Mouse (Mus musculus) urinary bladder, postnatal 0 days (tissue): ENCODE results near the gene Catsperz. TPM values are rescaled to one million over a fixed set of nuclear protein-coding genes. Genes with fewer than 3 reads are reported as not detected.

Experiments used
- microRNA-seq: library from miRNA; unstranded; fragments of <30 nt; microRNA quantifications from one replicate; pipeline ENCODE4, GENCODE M21; 2016
- polyA plus RNA-seq: library from polyadenylated mRNA; unstranded; fragments of >200 nt; fragmentation: Nextera tagmentation; extraction: Ambion mirVana; gene quantifications from 2 replicates; pipeline ENCODE4 v1.2.1, GENCODE M21; 2015

The Catsperz gene
- 2.5 and 3.3 TPM in 2 replicates for polyA plus RNA-seq

DNA sequence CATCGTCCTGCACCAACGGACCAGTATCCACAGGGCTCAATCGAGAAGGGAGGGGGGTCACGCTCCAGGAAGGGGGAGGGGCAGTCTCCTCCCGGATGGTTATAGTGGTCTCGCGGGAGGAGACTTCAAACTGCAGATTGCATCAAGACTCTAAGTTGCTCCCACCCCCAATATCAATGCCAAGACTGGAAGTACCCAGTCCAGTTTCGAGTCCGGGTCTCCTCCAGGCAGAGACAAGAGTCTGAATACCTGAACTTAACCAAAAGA is at the start of gene Catsperz:
TSS of gene Catsperz (minus strand) at position 74 of the 267 bp plus-strand sequence.

DNA sequence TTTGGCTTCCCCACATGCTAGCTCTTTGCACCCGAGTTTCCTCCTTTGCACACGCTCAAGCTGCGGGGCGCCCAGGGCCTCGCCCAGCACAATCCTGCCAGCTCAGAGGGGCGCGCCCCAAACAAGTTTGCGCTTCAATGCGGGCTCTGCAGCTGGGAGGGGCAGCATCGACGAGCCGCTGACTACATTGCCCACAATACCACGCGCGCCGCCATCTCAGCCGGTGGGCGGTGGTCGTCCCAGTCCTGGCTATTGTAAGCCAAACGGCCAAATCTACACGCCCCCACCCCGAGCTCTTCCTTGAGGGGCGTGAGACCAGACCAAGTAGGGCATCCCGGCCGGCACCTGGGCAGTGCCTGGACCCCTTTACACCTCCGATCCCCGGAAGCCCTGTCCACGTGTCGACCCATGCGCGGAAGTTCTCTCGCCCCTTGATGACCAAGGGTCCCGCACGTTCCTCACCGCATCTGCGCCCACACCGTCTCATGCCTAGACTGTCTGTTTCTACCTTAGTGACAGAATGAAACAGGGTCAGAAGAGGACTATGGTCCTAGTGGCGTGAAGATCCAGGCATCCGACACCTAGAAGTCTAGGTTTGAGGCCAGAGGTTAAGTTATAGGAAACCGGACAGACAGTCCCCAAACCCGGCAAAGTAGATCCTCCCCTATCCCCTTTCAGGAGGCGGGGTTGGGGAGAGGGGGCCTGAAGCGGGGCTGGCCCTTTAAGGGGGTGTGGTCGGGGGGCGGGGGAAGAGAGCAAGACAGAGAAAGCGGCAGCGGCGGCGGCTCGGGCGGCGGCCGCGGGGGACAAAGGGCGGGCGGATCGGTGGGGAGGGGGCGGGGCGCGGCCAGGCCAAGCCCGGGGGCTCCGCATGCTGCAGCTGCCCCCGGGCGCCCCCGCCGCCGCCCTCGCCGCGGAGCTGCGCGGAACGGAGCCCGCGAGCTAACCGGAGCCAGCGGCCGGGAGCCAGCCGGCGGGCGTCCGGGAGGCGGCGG is 49.3 kb upstream of the Catsperz start, which contains the start of gene Ppp1r14b:
TSS of gene Ppp1r14b (plus strand) at position 758 of the 995 bp plus-strand sequence.

DNA sequence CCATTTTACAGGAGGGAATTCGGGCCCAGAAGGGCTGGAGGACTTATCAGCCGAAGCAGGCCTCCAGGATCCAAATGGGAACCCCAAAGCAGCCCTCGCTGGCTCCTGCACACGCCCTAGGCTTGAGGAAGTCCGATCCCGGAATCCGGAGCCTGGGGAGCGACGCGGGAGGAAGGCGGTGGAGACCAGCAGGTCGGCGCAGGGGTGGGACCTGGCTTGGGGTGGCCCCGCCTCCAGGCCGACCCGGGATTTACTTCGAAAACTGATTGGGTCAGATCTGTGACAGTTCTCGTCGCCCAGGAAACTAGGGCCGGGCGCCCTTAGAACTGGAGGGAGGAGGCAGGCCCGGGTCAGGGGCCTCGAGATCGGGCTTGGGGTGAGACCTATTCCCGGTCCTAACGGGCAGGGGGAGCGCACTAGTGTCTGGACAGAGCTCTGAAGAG is 17.1 kb upstream of the Catsperz start, which contains the start of gene Gpr137:
TSS of gene Gpr137 (minus strand) at position 232 of the 443 bp plus-strand sequence.

DNA sequence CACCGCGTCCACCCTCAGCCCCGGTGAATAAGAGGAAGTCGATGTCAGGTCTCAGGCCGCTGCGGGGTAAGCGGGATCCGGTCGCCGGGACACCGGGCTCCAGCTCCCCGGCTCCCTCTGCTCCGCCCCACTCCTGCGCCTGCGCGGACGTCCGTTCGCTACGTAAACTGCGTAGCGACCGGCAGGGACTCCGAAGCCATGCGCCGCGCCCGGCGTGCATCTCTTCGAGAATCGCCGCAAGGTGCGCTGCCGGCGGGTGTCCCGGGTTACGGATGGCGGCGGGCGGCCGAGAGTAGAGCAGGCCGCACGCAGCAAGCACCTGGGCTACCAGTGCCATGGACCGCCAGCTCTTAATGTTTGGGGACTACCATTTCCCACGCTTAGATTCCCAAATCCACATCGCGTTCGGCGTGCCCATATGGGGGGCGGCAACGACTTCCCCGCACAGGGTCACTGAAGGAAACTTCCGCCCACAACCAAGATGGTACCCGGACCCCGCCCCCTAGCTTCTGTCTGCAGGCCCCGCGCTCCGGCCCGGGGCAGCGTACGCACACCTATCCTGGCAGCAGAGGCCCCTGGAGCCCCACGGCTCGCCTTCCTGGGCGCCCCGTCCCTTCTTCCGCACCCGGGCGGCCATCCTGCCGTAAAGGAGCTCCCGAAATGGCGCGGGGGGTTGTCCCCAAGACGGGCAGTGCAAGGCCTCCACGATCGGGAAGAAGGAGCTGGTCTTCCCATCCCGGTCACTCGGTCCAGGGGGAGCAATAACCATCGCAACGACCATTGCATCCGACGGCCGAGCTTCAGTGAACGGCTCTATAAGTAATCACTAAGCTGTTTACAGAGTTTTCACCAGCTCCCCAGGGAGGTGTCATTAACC is 16.4 kb upstream of the Catsperz start, which contains the start of gene Bad:
TSS of gene Bad (plus strand) at position 490 of the 877 bp plus-strand sequence.

DNA sequence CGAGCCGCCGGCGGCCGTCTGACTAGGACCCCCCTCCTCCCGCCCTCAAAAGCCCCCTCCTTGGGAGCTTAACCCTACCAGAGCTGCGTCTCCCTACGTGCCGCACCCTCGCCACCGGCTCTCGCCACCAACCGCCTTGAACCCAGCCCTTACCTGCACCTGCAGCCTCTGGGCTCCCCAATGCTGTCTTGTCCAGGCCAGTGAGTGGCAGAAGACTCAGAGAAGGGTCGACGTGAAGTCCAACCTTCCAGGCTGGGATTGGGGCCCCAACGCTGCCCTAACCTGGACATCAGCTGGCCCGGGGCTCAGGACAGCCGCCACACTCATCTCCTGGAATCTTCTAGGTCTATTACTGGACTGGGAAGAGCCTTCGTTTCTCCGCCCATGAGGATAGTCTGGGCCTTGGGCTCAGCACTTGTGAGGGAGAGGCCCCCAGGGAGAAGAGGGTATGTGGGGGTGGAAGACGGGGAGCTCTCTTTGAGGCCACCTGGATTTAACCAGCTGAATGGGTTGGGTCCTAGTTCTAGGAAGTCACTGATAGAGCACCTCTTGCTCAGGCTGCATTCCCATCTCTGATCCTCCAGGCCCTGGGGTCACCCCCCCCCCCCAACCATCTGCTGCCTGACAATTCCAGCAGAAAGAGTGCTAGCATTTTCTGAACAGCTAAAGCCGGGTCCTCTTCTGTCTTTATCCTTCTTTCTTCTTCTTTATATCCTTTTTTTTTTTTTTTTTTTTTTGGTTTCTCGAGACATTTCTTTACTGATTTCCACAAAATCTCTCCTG is 9.2 kb upstream of the Catsperz start, which contains the start of gene Kcnk4:
TSS of gene Kcnk4 (minus strand) at position 321 of the 783 bp plus-strand sequence.

DNA sequence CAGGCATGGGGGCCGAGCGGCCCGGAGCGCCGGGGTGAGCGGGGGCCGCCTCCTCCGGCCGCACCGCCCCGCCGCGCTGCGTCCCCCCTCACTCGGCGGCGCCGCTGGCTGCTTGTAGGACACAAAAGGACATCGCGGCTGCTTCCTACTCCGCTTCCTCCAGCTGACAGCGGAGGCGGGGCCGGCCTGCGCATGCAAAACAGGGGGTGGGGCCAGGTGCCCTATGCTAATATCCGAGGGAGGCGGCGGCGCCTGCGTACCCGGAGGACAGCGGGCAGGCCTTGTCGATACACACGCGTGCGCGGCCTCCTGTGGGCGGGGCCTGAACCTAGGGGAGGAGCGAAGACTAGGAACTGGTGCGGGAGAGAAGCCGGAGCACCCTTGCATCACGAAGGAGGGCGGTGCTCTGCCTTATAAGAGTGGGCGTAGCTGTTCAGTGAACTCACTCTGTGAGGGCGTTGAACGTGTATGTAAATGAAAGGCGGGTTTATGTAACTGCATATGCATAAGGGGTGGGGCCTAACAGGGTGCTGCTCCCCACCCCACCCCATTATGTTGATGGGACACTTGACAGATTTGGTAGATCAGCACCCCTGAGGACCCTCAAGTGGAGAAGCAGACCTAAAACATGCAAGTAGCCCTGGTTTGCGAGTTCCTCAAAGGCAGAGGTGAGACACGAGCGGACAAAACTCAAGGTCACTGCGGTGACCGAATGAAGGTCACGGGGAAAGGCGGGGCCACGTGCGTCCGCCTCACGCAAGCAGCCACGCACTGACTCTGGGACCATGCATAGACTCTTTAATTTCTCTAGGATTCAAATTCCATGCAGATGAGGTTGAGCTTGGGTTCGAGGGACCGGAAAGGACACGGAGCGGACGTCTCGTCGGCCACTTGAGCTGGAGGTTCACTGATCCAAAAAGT is 3.3 kb downstream of the Catsperz start, which contains the start of gene Esrra:
TSS of gene Esrra (minus strand) at position 167 of the 921 bp plus-strand sequence.

DNA sequence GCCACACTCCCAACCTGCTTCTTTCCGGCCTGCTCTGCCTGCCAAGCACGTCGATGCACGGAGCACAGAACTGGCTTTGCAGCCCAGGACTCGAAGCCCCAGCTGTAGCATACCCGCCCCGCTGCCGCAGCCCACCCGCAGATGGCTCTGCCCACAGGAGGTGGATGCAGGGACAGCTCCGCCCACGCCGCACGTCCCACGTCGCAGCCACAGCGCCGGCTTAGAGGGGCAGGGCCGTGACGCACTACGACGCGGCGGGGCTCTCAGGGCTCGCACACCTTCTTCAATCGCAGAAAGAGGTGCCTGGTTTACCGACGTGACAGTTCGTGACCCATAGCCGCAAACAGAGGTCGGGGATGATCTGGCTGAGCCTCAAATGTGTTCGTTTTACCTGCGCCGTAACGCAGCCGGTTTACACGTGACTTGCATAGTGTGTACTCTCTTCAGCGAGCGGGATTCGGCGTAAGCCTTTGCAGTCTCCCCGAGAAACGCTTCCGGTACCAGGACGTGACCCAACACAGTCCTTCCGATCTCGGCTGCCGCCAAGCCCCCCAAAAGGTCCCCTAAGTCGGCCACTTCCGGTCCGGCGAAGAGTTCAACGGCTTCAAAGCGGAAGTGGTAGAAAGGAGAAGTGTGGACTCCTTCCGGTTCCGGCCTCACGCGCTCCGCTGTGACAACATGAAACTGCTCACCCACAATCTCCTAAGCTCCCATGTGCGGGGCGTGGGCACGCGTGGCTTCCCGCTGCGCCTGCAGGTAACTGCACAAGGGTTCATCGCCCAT is 15.5 kb downstream of the Catsperz start, which contains the start of the genes Trmt112 and Prdx5:
TSS of gene Trmt112 (plus strand) at position 192 of the 783 bp plus-strand sequence.
TSS of gene Prdx5 (minus strand) at position 600 of the 783 bp plus-strand sequence.

Small RNA genes lying within 50 kb of the gene (microRNA-seq; reads per million reads assigned to microRNA genes)
- gene Mir6990, result 2.2 reads per million

Other genes with a start within 250 kb of the Catsperz start
- gene Rps6ka4, start 84.7 kb downstream of the Catsperz start, polyA plus RNA-seq, result 40.3 and 43.7 TPM in 2 replicates
- gene Ccdc88b, start 67.2 kb downstream of the Catsperz start, polyA plus RNA-seq, result 0.83 and 1.3 TPM in 2 replicates
- 77.8 and 79.0 TPM in 2 replicates for gene Trmt112, start 15.7 kb downstream of the Catsperz start, polyA plus RNA-seq
- gene Prdx5, start 15.3 kb downstream of the Catsperz start, polyA plus RNA-seq, result 550 and 643 TPM in 2 replicates
- gene Esrra, start 3.6 kb downstream of the Catsperz start, polyA plus RNA-seq, result 14.4 and 16.9 TPM in 2 replicates
- gene Kcnk4, start 9.1 kb upstream of the Catsperz start, polyA plus RNA-seq, result 0.44 and 0.81 TPM in 2 replicates
- 67.7 and 73.8 TPM in 2 replicates for gene Bad, start 16.5 kb upstream of the Catsperz start, polyA plus RNA-seq
- gene Gpr137, start 17.1 kb upstream of the Catsperz start, polyA plus RNA-seq, result 23.7 and 24.3 TPM in 2 replicates
- gene Ppp1r14b, start 49.6 kb upstream of the Catsperz start, polyA plus RNA-seq, result 81.0 and 92.9 TPM in 2 replicates
- gene Plcb3, start 51.1 kb upstream of the Catsperz start, polyA plus RNA-seq, result 31.8 TPM in 2 replicates
- gene Fkbp2, start 55.1 kb upstream of the Catsperz start, polyA plus RNA-seq, result 74.7 and 85.4 TPM in 2 replicates
- 34.4 and 38.7 TPM in 2 replicates for gene Vegfb, start 62.3 kb upstream of the Catsperz start, polyA plus RNA-seq
- gene Dnajc4, start 67.2 kb upstream of the Catsperz start, polyA plus RNA-seq, result 26.6 and 32.5 TPM in 2 replicates
- gene Nudt22, start 70.7 kb upstream of the Catsperz start, polyA plus RNA-seq, result 17.2 and 19.9 TPM in 2 replicates
- gene Trpt1, start 70.8 kb upstream of the Catsperz start, polyA plus RNA-seq, result 10.9 and 11.3 TPM in 2 replicates
- 7.1 and 19.9 TPM in 2 replicates for gene Fermt3, start 94.1 kb upstream of the Catsperz start, polyA plus RNA-seq
- 79.0 and 85.8 TPM in 2 replicates for gene Stip1, start 114.6 kb upstream of the Catsperz start, polyA plus RNA-seq
- 5.4 and 6.9 TPM in 2 replicates for gene Macrod1, start 131.4 kb upstream of the Catsperz start, polyA plus RNA-seq
- 0.68 and 0.73 TPM in 2 replicates for gene Flrt1, start 180.3 kb upstream of the Catsperz start, polyA plus RNA-seq